Mouse (Mus musculus): ENCODE data around the gene Dpp8. TPM values are rescaled to one million over a fixed set of nuclear protein-coding genes. Genes with fewer than 3 reads are reported as not detected.
"Not testable (repeated sequence)": the region's sequence is repeated elsewhere in the genome, so short reads cannot be mapped to it uniquely, and the experiment has no call there.

The Dpp8 gene
- total RNA-seq, 1 experiment from 2014 or later, result 91.0 TPM

DNA sequence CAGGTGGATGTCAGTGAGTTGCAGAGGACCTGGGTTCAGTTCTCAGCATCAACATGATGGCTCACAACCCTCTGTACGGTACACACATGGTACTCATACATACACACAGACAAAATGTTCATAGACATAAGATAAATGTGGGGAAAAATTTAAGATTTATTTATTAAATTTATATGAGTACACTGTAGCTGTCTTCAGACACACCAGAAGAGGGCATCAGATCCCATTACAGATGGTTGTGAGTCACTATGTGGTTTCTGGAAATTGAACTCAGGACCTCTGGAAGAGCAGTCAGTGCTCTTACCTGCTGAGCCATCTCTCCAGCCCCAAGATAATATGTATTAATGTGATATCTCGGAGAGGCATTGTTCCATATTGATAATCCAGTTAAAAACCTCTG is 47.9 kb downstream of the Dpp8 start:
- ATAC-seq (replicated peaks; ENCODE audit: low read depth, poor library complexity, severe bottlenecking), result not testable (repeated sequence)

DNA sequence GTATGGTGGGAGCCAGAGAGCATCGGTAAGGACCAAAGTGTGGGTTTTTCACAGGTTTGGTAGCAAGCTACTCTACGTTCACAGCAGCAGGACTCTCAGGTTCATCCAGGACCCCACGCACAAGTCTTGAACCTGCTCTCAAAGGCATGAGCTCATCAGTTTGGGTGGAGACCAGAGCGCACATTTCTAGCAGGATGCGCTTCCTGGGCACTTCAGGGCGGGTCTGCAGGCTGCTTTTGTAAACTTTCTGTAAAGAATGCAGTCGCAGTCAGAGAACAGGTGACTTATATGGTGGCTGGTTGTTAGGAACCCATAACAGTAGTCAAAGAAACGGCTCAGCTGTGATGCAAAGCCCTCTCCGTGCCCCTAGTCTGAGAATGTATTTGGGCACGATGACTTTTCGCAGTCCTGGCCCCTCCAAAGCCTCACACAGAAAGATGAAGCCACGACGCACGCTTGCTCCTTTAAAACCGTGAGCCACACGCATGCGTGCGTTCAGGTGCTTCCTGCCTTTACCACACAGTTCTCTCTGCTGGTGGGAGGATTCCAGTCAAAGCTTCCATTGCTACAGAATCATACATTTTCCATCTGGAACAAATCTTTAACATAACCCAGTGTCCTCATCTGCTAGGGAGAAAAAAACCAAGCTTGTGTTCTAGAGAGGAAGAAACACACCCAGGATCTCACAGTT is 51.0 kb downstream of the Dpp8 start:
- ATAC-seq (replicated peaks; ENCODE audit: low read depth, poor library complexity, severe bottlenecking), result no peak

DNA sequence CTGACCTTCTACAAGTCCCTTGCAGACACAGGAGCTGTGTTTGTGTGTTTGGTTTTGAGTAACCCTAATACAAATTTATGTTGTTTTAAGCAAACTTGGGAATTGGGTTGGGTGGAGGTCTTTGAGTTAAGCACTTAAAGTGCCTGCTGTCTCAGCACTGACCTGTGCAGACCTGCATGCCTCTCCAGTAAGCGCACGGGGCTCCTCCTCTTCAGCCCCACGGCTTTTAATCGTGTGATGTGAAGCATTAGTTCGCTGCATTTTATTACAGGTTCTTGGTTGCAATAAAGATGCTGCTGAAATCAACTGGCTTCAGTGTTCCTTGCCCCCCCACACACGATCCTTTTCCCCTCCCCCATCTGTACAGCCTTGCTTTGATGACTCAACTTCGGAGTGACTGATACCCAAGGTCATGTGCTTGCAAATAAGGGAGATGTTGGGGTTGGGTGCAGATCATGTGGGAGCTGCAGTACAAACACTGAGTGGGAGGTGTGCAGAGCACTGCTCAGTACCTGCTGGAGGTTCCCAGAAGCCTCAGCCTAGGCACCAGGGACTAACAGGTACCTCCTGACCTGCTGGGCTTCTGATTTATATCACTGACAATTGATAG is 52.1 kb downstream of the Dpp8 start:
- no peak for ATAC-seq (replicated peaks; ENCODE audit: low read depth, poor library complexity, severe bottlenecking)

DNA sequence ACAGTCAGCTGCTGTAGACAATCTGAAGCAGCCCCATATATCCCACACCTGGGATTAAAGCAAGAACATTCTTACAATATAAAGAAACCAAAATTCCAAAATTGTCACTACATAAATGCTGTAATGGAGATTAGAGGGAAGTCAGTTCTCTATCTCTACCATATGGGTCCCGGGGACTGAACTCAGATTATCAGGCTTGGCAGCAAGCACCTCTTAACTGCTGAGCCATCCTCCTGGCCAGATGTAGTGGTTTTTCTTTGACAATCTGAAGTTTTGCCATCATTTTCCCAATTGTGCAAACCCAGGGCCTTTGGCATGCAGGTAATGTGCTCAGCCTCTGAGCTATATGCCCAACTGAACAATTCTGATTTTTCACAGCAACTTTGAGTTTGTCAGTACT is 53.1 kb downstream of the Dpp8 start:
- no peak for ATAC-seq (replicated peaks; ENCODE audit: low read depth, poor library complexity, severe bottlenecking)

DNA sequence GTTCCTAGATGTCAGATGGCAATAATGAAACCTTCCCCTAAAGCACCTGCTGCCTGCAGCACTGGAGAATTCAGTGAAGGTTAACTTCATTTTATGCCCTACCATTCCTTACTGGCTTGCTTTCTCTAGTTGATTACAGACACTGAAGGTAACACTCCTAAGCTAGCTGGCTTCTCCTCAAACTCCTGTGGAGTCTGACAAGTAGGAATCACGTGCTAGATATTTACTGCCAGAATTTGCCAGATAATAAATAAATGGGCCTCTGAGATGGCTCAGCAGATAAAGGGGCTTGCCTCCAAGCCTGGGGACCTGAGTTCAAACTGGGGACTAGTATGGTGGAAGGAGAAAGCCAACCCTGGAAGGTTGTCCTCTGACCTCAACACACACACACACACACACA is 54.6 kb downstream of the Dpp8 start:
- ATAC-seq (replicated peaks; ENCODE audit: low read depth, poor library complexity, severe bottlenecking), result no peak

DNA sequence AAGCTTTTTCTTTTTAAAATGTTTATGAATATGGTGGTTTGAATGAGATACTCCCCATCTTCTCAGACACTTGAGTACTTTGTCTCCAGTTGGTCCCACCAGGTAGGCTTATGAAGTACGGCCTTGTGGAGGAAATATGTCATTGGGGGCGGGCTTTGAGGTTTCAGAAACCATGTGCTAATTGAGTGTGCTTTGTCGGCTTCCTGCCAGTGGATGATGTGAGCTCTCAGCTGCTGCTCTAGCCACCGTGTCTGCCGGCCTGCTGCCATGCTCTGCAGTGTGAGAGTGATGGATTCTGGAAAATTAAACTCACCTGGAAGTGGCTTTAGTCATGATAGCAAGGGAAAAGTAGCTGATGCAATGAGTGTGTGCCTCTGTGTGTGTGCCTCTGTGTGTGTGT is 55.3 kb downstream of the Dpp8 start:
- ATAC-seq (replicated peaks; ENCODE audit: low read depth, poor library complexity, severe bottlenecking), result peak; percentile 36; the same call in 1 of the 2 replicates

DNA sequence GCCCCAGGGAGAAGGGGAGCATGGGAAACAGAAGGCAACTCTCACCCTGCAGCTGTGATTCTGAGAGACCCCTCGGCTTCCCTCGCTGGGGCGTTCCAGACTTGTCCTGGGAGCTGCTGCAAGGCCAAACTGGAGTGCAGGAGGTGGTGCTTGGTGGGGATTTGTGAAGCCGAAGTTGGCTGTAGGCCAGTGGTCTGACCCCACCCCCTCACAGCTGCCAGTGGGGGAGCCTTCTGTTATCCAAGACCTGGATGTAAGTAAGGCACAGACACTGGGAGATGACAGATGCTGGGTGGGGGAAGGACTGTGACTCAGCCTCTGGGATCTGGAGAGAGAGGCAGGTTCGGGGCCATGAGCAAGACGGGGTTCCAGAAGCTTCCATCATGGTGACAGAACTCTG is 62.0 kb downstream of the Dpp8 start:
- no peak for ATAC-seq (replicated peaks; ENCODE audit: low read depth, poor library complexity, severe bottlenecking)

DNA sequence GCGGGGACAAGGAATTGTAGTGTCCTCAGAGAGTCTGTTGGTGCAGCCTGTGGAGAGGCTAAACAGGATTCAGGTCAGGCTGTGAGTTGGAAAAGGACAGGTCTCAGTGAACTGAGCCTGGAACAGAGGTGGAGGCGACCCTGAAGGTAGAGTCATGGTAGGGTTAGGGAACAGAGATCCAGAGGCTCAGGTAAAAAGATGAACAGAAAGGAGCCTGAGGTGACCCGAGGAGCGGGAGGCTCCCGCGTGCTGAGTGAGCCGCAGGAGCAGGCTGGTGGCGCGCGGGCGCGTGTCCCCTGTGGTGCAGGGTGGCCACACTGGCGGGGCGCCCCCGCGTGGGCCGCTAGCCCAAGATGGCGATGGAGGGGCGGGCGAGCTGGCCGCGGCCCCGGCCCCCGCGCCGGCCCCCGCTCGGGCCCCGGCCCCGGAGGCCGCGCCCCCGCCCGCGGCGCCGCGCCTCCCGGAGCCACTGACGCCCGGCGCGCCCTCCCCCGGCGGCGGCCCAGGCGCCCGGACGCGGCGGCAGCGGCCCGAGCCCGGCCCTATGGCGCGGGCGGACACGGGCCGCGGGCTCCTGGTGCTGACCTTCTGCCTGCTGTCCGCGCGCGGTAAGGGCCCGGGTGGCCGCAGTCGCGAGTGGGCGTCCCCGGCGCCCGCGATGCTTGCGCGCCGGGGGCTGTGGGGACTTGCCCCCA is 68.9 kb downstream of the Dpp8 start, which contains the start of gene Igdcc4:
Gene Igdcc4 (plus strand): TSS at position 496 of the 695 bp plus-strand sequence.
- ATAC-seq (replicated peaks; ENCODE audit: low read depth, poor library complexity, severe bottlenecking), result no peak

DNA sequence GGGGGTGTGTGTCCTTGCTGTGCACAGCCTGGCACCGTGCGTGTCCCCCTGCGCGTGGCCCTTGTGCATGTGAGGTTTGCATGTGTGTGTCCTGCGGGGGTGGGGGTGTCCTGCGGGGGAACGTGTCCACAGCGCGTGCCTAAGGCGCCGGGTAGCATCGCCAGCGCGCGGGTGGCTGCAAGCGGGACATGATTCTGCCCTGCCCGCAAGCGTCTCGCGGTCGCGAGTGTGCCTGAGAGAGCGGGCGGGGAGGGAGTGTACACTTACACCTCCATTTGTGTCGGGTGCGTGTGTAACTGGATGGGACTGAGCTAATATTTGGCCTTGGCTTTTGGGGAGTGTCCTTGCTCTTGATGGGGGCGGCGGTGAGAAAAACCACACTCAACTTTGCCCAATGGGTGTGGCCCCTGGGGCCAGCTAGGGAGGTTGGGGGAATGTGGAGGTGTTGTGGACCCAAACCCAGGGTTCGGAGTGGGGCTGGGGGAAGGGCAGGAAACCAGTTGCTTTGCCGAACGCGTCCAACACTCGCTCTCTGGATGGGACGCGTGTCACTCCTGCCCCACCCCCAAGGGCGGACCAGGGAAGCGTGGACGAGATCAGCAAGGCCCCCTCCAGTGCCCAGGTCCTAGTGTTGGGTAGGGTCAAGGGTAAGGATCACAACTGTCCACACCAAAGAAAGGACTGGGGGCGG is 69.6 kb downstream of the Dpp8 start:
- ATAC-seq (replicated peaks; ENCODE audit: low read depth, poor library complexity, severe bottlenecking), result peak; percentile 17; the same call in 1 of the 2 replicates

DNA sequence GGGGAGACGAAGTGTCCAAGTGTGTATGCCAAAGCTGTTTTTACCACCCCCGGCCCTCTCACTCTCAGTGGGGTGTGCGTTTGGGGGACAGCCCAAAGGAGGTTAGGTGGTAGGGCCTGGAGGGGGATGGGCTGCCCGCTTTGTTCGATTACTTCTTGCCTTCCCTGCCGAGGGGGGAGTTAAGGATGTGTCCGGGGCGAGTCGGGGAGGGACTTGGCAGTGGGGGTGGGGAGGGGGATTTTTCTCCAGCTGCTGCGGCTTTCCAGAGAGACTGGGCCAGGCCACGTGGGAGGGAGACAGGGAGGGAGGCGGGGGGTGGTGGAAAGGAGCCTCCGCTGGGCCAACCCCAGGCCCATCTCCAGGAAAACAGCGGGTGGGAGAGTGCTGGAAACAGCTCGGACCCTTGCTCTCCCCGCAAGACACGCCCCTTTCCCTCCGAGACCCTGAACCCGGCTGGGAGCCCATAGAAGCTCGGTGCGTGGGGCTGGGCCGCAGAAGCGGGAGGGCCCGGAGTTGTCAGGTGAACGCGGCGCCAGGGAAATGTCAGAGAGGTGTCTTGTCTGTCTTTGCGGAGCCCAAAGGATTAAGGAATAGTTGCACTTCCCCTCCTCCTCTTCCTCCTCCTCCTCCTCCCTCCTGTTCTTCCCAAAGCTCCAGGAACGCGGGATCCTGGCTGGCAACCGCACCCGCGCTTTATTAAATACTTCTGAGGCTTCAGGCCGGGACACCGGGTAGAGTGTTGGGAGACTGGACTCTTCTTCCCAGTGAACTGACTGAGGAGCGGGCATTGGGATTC is 70.4 kb downstream of the Dpp8 start:
- ATAC-seq (replicated peaks; ENCODE audit: low read depth, poor library complexity, severe bottlenecking), result no peak

DNA sequence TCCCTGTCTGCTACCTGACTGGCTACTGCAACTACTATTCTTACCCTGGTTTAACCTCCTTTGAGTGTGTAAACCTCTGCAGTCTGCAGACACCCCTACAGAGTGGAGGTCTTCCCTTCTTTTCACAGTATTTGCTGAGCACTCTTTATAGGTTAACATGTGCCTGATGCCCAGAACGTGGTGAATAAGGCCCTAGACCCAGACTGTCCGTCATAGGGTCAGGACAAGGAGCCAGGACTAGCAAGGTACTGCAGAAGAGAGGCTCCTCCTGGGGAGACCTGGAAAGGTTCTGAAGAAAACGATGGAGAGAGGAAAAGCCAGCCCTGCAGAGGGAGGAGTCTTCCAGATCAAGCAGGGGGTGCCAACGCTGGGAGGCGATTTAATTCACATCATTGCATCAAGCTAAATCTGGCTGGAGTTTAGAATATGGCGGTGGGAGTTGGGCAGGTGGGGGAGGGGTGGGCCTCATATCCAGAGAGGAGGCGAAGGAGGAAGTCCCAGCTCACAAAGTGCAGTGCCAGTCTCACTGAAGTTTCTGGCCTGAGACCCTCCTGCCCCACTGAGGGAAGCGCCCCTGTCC is 71.0 kb downstream of the Dpp8 start:
- no peak for ATAC-seq (replicated peaks; ENCODE audit: low read depth, poor library complexity, severe bottlenecking)

DNA sequence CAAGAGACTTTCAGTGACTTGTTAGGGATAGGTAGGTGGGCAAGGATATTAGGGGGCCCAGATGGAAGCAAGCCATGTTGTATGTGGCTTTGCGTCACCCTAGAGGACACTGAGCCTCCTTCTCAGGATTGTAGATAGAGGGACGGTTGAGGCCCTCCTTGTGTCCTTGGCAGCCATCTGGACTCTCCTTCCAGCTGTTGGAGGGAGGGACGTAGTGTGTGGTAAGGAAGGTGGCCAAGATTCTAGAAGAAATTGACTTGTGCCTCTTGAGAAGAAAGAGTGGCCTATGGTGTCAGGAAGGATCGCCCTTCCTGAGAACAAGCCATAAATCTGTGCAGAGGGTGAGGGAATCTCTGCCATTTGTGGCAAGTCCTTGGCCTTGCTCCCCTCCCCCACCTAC is 74.6 kb downstream of the Dpp8 start:
- ATAC-seq (replicated peaks; ENCODE audit: low read depth, poor library complexity, severe bottlenecking), result no peak

DNA sequence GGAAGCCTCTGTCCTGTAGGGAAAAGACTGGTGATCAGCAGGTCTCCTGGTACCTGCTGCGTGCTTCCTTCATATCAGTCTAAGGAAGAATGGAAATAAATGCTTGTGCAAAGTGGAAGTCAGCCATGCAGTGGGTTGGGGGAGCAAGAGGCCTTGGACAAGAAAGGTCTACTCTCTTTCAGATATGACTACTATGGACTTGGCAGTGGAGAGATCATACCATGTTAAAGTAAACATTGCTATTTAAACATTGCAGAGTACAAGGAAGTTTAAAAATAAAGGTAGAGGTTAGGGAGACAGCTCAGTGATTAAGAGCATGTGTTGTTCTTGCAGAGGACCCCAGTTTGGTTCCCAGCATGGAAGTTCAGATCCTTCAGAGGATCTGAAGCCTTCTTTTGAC is 75.7 kb downstream of the Dpp8 start:
- no peak for ATAC-seq (replicated peaks; ENCODE audit: low read depth, poor library complexity, severe bottlenecking)

DNA sequence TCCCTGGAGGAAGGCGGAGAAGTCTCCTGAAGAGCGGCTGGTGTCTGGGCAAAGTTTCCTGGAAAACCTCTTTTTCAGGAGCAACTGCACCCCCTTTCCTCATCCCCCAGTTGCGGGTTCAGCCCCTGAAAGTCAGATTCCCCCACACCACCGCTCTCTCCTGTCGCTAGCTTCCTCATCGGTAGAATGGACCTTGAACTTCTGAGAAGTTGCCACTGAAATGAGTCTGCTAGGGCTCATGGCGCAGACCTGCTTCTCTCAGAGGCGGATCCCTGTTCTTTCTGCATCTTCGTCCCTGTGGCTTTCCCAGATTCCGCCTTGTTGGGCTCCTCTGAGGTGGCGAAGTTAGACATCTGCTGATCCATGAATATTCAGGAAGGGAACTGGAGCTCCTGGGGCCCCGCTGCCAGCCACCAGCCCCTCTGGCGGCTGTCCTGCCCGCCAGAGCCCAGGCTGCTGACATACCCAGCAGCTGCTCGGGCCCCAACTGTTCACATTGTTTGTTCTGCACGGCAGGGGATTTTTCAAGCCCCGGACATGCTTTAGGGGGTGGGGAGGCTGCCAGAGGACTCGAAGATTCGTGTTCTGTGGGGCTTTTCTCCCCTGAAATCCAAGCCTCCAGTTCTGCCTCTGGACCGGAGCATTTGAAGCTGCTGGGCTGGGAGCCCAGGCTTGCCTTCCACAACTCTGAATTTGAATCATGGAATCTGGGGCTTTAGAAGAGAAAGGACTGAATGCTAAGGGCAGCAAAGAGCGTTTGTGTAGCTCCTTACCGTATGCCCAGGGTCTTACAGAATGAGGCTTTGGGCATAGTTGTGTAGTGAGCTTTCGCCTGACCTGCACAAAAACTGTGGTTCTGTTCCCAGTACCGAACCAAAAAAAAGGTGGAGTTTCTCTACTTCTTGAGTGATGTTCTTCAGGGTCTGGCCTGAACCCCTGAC is 77.2 kb downstream of the Dpp8 start:
- no peak for ATAC-seq (replicated peaks; ENCODE audit: low read depth, poor library complexity, severe bottlenecking)

DNA sequence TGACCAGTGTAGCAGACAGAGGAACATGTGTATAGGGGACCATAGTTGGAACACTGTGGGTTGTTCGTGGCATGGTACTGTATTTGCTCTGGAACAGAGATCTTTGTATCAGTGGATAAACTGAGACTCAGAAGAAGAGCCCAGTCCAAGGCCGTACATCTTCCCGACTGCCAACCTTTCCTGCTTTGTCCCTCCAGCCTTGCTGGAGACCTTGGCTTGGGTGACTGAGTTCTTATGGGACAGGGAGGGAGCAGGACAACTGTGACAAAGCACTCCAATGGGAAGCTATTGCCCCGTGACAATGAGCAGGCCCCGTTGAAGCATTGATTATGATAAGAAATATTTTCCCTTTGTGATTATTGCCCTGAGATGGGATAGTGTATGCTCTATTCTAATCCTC is 79.5 kb downstream of the Dpp8 start:
- no peak for ATAC-seq (replicated peaks; ENCODE audit: low read depth, poor library complexity, severe bottlenecking)

DNA sequence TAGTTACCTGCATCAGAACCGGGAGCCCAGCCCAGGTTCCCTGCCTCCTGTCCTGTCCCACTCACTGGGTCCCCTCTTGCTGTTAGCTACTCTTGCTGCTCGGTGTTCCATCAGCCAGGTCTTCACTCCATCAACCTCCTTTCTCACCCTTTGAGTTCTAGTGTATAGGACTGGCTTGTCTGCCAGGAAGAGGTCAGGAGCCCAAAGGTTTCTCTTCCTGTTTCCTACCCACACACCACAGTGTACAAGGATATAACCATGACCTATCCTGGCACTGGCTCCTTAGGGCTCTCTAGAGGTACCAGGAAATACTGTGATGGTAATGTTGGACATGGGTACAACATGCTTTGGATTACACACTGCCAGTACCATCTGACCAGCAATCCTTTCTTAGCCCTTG is 81.5 kb downstream of the Dpp8 start:
- ATAC-seq (replicated peaks; ENCODE audit: low read depth, poor library complexity, severe bottlenecking), result peak; percentile 56

DNA sequence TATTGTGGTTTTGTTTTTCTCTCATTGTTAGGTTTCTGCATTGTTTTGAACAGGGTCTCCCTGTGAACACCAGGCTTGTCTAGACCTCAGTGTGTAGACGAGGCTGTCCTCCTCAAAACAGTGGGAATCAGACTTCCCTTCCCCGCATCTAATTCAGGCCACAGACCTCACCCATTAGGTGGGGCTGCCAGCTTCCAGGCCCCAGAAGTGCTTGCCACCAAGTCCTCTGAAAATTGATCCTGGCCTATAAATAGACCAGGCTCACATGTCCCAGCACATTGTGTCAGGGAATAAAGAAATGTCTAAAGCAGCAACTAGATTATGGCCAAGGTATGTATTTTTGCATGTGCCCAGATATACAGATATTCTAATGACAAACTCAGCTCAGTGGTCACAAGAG is 83.7 kb downstream of the Dpp8 start:
- ATAC-seq (replicated peaks; ENCODE audit: low read depth, poor library complexity, severe bottlenecking), result no peak

DNA sequence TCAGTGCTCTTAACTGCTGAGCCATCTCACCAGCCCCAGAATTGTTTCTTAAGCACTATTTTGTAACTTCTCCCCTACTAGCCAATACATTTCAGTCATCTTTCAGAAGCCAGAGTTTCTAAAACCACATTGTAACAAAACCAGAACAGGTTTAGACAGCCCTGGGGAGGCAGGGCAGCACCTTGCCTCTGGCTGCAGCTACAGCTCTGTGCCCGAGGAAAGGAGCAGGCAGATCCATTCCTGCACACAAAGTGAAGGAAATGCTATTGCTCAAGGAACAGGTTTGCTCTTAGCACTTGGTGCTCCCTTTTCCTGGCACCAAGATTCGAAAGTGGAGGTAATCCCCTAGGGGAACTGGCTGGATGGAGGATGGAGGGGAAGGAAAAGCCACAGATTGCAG is 85.3 kb downstream of the Dpp8 start:
- ATAC-seq (replicated peaks; ENCODE audit: low read depth, poor library complexity, severe bottlenecking), result no peak

DNA sequence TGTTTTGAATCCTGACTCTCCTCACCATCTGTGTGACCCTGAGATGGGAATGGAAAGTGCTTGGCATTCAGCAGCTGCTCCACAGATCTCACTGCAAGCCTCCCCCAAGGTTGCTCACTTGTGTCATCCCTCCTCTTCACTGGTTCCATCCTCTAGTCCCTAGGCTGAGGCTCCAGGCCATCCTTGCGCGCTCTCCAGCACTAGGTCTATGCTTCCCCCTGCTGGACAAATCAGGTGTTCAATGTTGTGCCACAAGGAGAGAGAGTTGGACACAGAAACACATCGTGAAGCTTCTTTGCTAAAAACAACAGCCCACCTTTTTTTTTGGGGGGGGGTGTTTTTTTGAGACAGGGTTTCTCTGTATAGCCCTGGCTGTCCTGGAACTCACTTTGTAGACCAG is 88.7 kb downstream of the Dpp8 start:
- peak; percentile 82 for ATAC-seq (replicated peaks; ENCODE audit: low read depth, poor library complexity, severe bottlenecking)

Data from common myeloid progenitor, adult 5-6 weeks (primary cell).